Mouse (Mus musculus): ENCODE measurements around the gene Gipc2.
"Not testable (repeated sequence)": the region's sequence is repeated elsewhere in the genome, so short reads cannot be mapped to it uniquely, and the experiment has no call there.

The Gipc2 gene

DNA sequence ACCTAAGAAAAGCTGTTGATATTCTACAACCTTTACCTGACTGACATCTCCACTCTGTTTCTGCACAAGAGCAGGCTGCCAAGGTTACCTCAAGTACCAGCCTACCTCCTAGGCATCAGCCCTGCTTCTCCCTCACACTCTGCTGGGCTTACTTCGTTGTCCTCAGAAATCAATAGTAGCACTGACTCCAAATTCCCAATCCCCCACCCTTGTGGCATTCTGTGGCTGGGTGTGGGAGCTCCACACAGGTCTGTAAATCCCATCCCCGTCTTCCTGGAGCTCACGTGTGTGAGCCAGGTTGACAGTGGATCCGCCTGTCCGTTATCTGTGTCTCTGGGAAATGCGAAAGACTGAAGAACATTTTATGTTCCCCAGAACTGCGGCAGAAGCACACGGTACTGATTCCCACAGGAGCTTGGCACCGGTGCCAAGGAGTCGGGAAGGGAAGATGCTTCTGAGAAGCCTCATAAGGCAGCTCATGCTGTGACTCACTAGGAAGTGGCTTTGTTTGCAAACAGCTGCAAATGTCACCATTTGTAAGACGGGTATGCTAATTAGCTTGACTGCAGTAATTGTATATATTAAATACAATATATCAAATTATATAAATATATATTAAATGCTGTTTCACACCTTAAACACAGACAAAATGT is 10.6 kb downstream of the Gipc2 start:
- CTCF ChIA-PET = no interaction called here

- CTCF ChIA-PET = no interaction called here
Measured at GRCm38 (mm10) chr3:152154095-152154494, 11.9 kb downstream of the Gipc2 start.

- CTCF ChIA-PET = no interaction called here
Measured at GRCm38 (mm10) chr3:152153152-152153551, 12.9 kb downstream of the Gipc2 start.

GRCm38 (mm10) chr3:152152483-152152804 is 13.6 kb downstream of the Gipc2 start:
- CTCF ChIA-PET = no interaction called here

- CTCF ChIA-PET = no interaction called here
Measured at GRCm38 (mm10) chr3:152151725-152152482, 14.1 kb downstream of the Gipc2 start.

DNA sequence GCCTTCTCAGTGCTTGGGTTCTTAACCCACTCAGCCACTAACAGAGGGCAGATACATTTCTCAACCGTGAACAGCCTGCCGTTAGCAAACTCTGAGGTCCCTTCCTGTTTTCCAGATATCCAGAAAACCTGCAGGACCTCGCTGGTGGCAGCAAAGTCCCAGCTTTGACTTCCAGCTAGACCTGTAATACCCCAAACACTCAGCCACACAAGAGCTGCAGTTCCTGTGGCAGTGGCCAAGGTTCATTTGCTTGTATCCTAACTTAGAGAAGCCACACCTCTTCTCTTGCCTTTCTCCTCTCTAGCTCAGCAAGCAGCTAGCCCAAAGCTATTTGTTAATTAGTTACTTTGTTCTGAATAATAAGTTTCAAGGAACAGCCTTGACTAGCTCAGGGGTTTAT is 16.2 kb downstream of the Gipc2 start:
- CTCF ChIA-PET = no interaction called here

DNA sequence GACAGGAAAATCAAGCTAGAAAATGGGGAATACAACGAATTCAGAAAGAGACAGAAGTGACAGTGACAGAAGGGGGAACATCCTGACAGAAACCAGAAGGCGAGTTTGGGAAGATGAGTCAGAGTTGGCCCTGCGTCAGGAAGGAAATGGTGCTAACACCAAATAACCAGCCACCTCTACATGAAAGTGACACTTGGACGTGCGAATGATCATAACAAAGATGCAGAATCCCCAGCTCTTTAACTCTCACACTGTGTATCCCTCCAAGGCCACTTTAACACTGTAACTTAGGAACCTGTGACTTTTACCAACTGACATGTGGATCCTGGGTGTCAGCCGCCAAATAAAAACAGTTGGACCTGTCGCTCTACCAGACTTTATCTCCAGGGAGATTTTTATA is 16.6 kb downstream of the Gipc2 start:
- CTCF ChIA-PET = no interaction called here

DNA sequence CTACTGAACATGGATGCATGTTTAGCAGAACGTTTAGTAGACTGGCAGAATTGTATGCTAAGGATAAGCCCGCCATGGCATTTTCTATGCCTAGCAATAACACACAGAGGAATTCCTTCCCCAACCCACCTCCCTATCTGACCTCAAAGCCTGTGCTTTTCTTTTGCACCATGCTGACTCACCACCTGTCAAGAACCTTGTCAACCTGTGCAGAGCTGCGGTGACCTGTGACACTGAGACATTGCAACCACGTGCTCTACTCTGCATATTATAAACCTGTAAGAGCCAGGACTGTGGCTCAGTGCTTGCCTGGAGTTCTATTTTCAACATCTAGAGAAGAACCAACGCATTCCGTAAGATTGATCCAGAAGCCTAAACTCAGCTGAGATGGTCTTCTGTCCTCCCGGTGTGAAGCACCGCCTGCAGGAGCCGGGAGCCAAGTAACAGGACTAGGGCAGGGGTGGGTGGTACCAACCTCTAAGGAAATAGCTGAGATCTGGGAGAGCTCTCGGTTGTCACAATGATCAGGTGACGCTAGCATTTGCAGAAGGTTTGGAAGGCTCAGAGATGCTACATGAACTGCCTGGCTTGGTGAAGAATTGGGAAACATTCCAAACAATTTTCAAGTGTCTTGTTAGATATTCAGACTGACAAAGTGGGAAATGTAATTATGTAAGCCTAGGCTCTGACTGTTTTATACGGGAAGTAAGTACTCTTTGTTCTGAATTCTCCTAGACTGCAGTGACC is 18.8 kb downstream of the Gipc2 start:
- CTCF ChIA-PET = no interaction called here

GRCm38 (mm10) chr3:152145186-152145585 is 20.8 kb downstream of the Gipc2 start:
- CTCF ChIA-PET = no interaction called here

GRCm38 (mm10) chr3:152142989-152143695 is 22.9 kb downstream of the Gipc2 start:
- CTCF ChIA-PET = no interaction called here

DNA sequence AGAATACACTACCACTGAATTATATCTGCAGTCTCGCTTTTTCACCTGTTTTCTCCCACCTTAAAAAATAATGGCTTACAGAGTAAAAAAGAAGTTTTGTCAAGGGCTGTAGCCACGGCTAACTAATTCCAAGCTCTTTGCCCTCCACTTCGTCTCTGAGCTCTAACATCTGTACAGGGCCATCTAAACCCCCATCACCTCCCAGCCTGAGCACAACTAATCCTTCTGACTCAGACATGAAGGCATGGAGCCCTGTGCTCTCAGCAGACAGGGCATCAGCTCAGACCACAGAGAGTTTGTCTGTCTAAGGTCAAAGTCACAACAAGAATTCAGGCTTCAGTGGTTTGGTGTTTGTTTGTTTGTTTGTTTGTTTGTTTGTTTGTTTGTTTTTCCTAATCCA is 23.9 kb downstream of the Gipc2 start:
- CTCF ChIA-PET = no interaction called here

DNA sequence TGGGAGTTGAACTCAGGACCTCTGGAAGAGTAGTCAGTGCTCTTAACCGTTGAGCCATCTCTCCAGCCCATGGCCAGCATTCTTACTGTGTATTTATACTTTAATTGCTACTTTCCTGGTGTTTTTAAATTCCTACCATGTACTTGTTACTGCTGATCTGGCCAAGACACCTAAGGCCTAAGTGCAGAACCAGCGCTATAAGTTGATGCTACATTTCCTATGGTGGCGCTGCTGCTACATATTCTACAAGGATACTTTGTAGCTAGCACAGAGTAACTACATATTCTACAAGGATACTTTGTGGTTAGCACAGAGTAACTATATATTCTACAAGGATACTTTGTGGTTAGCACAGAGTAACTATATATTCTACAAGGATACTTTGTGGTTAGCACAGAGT is 26.7 kb downstream of the Gipc2 start:
- CTCF ChIA-PET = not testable (repeated sequence)

DNA sequence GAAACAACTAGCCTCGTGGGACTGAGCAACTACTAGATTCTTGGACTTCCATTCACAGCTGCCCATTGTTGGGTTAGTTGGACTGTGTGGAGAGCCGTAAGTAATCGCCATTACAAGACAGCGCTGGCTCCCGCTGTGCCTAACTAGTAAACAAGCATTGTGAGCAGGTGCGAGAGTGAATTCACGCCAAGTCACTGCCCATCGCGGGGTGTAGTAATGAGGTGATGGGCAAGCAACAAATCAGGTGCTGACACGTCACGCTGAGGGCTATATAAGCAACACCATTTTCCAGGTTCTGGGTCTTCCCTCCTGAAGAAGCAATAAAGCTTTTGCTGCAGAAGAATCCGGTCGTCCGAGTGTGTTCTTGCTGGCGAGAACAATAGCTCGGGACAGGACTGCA is 29.9 kb downstream of the Gipc2 start:
- CTCF ChIA-PET = not testable (repeated sequence)

GRCm38 (mm10) chr3:152133621-152134020 is 32.4 kb downstream of the Gipc2 start:
- CTCF ChIA-PET = no interaction called here

GRCm38 (mm10) chr3:152130963-152131362 is 35.1 kb downstream of the Gipc2 start:
- CTCF ChIA-PET = no interaction called here

DNA sequence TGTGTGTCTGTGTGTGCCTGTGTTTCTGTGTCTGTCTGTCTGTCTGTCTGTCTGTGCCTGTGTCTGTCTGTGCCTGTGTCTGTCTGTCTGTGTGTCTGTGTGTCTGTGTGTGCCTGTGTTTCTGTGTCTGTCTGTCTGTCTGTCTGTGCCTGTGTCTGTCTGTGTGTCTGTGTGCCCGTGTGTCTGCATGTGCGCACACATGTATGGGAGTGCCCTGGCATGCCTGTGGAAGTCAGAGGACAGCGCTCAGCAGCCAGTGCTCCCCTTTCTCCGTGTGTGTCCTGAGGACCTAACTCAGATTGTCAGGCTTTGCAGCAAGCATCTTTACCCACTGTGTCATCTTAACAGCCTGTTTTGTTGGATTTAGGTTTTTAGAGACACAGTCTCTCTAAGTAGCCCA is 36.6 kb downstream of the Gipc2 start:
- CTCF ChIA-PET = not testable (repeated sequence)

DNA sequence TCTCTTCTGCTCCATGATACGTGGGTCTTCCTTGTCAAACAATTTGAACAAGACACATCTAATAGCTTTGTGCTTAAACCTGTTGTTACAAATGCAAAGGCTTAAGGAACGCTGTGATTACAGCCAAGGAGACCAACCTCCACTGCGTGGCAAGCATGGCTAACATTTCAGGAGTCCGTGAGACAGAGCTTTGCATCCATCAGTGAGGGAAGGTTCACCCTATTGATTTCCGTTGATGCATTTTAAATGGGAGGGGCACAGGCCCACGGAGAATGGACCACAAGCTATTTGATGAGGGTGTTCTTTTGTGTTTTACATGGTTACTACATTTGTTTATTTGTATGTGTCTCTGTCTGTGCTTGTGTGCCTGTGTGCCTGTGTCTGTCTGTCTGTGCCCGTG is 37.4 kb downstream of the Gipc2 start:
- CTCF ChIA-PET = no interaction called here

DNA sequence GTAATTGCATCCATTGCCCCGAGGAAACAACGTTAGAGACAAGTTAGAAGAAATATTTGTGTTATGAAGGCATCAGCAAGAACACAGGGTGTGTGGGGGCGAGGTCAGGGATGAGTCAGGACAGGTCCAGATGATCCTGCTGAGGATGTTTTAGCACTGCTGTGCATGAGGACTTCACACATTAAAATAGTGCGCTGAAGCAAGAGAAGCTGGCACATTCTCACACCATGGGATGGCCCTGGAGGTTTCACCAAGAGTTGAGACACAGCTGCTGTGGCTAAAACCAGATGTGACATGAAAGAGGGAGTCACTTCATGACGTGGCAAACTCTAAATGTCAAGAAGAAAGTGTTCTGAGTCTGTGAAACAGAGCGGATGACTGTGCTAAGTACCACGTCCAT is 38.9 kb downstream of the Gipc2 start:
- CTCF ChIA-PET = no interaction called here

GRCm38 (mm10) chr3:152122720-152123119 is 43.3 kb downstream of the Gipc2 start:
- CTCF ChIA-PET = no interaction called here

DNA sequence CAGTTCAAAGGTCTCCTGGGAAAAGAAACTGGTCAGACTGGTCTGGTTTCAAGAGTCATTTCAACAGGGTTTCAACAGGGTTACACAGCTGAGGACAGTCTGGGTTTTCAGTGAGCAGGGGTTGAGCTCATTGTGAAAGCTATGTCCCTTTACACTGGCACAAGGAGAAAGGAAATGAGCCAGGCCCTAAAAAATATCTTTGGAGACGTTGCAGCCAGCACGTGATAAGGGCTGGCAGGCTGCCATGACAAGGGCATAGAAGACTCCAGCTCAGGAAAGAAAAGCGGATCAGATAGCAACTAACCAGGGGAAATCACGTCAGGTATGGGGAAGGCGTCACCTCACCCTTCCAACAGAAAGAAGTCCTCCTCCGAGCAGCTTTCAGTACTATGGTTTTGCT is 43.9 kb downstream of the Gipc2 start:
- CTCF ChIA-PET = no interaction called here

DNA sequence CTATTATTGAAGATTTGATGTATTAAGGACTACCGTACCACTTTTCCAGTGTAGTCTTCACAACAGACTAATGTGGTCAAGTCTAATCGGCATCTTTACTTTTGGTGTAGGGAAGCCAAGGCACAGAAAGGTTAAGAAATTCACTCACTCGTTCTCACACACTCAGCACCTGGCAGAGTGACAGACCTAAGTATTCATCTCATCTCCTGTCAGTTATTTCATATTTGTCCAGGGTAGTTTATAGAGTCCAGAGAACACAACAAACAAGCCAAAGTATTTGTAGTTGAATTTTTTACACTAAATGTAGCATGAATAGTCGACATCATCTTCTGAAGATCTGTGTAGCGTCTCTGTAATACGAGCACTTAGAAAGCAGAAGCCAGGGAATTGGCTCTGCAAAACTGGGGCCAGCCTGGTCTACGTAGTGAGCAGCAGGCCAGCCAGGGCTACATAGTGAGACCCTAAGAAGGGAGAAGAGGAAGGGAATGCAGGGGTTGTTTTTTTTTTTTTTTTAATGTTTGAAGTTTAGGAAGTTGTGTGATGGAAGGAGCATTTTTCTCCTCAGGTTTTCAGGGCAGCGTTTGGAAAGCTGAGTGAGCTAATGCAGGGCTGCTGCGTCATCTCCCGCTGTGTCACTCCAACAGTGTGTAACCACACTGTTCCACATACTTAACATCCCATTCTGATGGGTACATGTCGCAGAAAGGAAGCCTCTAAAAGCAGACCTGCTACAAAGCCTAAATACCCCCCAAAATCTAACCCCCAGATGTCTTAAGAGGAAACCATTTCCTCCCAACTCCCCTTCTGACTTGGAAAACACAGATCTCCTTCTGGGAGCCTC is 44.6 kb downstream of the Gipc2 start:
- CTCF ChIA-PET = no interaction called here

DNA sequence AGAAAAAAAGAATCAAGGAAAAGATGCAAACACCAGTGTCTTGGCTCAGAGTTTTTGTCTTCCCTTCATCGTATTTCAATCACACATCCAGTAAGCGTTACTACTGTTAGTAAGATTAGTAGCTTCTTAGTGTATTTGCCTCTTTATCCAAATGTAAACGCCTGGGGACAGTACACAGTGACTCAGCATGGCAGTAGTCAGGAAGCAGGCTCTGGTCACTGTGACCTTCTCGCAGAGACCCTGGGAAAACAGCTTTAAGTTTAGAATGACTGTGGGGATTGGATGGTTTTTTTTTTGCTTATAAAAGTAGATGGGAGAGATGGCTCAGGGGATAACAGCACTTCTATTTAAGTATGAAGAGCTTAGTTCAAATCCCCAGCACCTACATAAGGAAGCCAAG is 46.0 kb downstream of the Gipc2 start:
- CTCF ChIA-PET = interaction anchor here (0.6 kb wide), 1 partner anchor 170 kb away, joined by 7 read pairs; no protein-coding TSS in a partner anchor
